Mouse (Mus musculus) midbrain, postnatal 0 days (tissue): ENCODE measurements around the gene Ppia. TPM values are rescaled to one million over a fixed set of nuclear protein-coding genes. Genes with fewer than 3 reads are reported as not detected.

Experiments used
- ATAC-seq: fragments of 200-750 bp; cut with Nextera tagmentation; 2 replicates; pipeline ENCODE4 v1.8.0; 2017; ENCODE audit warnings: moderate number of reproducible peaks, mild to moderate bottlenecking, moderate TSS enrichment, moderate library complexity; ENCODE audit not compliant: low FRiP score
- DNase-seq: peaks from one replicate; pipeline ENCODE4 v3.0.0-alpha.2; 2015; ENCODE audit warnings: low spot score
- H3K27ac ChIP-seq: fragments of 300-500 bp; sonication (generic); 2 replicates; pipeline ENCODE4 v1.5.1; 2014; ENCODE audit warnings: low read depth, mild to moderate bottlenecking, low read length, mixed read lengths
- H3K27me3 ChIP-seq: fragments of 300-500 bp; sonication (generic); 2 replicates; pipeline ENCODE4 v1.6.1; 2014; ENCODE audit warnings: low read length, control low read depth, mixed read lengths; ENCODE audit not compliant: insufficient read depth
- H3K36me3 ChIP-seq: fragments of 300-500 bp; sonication (generic); 2 replicates; pipeline ENCODE4 v1.6.1; 2014; ENCODE audit warnings: low read length, control low read depth, mixed read lengths; ENCODE audit not compliant: insufficient read depth
- H3K4me1 ChIP-seq: fragments of 300-500 bp; sonication (generic); 2 replicates; pipeline ENCODE4 v1.6.1; 2014; ENCODE audit warnings: mild to moderate bottlenecking, control low read depth, antibody characterized with exemption, low read length, mixed read lengths; ENCODE audit not compliant: insufficient read depth
- H3K4me2 ChIP-seq: fragments of 300-500 bp; sonication (generic); 2 replicates; pipeline ENCODE4 v1.6.1; 2014; ENCODE audit warnings: low read depth, mild to moderate bottlenecking, low read length, mixed read lengths; ENCODE audit not compliant: poor library complexity, severe bottlenecking
- H3K4me3 ChIP-seq: fragments of 300-500 bp; sonication (generic); 2 replicates; pipeline ENCODE4 v1.5.1; 2014; ENCODE audit warnings: low read depth, mild to moderate bottlenecking, low read length, moderate library complexity
- H3K9ac ChIP-seq: fragments of 300-500 bp; sonication (generic); replicated peaks from 2 replicates; pipeline ENCODE4 v1.6.1; 2014; ENCODE audit warnings: mild to moderate bottlenecking, low read length, moderate library complexity, mixed read lengths; ENCODE audit not compliant: poor library complexity, severe bottlenecking
- H3K9me3 ChIP-seq: fragments of 300-500 bp; sonication (generic); 2 replicates; pipeline ENCODE4 v1.6.1; 2016; ENCODE audit warnings: low read length, control low read depth
- CTCF ChIP-seq: IDR thresholded peaks from 2 replicates; pipeline ENCODE4 v1.5.1; 2016; ENCODE audit warnings: antibody characterized with exemption, mild to moderate bottlenecking
- WGBS: fragments of 180-500 bp; shearing (Covaris S2); extraction: QIAGEN DNeasy Blood & Tissue Kit; methylation state at CpG from one replicate; pipeline ENCODE4 v1.1.7; 2014; 5-methylcytosine and 5-hydroxymethylcytosine counted together
- polyA plus RNA-seq: library from polyadenylated mRNA; unstranded; fragments of >200 nt; fragmentation: Nextera tagmentation; extraction: Ambion mirVana; gene quantifications from 2 replicates; pipeline ENCODE4 v1.2.1, GENCODE M21; 2015
- total RNA-seq: library from RNA; depleted of rRNA; stranded (reverse); fragments of >200 nt; gene quantifications from 2 replicates; pipeline ENCODE4 v1.2.3, GENCODE M21; 2014

Ppia gene
- total and polyA plus RNA-seq, 2 experiments from 2014 or later: 2,296 to 5,106 TPM

DNA sequence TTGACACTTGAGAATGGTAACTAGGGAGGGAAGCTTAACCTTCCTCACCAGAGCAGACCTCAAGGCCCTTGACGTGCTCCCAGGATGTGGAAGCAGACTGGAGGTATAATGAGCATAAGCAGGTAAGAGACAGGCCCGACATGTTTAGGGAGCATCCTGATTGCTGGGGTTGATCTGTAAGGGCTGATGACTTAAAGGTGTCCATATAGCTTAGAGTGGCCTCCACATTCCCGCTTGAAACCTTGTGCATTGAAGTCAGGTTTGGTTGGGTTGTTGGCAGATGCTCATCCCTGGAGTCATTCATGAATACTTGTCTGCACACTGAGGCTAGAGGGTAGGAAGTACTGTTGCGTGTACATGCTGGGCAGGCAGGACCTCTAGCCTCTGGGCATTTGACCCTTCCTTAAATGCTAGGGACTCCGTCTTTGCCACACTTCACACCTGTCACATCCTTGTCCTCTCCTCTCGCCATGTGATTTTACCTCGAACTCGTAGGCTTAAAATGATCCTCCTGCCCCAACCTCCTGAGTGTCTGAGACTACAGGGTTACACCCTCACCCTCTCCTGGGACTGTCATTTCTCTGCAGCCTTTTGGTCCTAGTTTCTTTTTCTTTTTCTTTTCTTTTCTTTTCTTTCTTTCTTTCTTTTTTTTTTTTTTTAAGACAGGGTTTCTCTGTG is 24.7 kb upstream of the Ppia start:
- Histone ChIP-seq H3K4me2 (peak overlapping the region; percentile 75), H3K4me3 (peak overlapping the region; percentile 89), H3K4me1 (peaks cover 11% of the 10 kb centered on the region; the same call in 1 of the 2 replicates), H3K9me3 (no peaks in the 10 kb centered on the region), H3K27me3 (no peaks in the 10 kb centered on the region), H3K36me3 (peaks cover 14% of the 10 kb centered on the region; the same call in 1 of the 2 replicates), H3K9ac (peak overlapping the region; percentile 89), H3K27ac (no peak overlapping the region)
- ATAC-seq: no peak
- no peak for DNase-seq
- no peak for TF ChIP-seq CTCF
- WGBS: 76% methylated on average over 8 of the region's 8 CpGs

GRCm38 (mm10) chr11:6391516-6392276 is 23.5 kb upstream of the Ppia start:
- no peak for TF ChIP-seq CTCF
- H3K4me2 ChIP-seq: 0 out of 2 replicates have a peak overlapping the region, but pooled peaks have one; percentile 4
- 91% methylated on average over 8 of the region's 8 CpGs for WGBS
- H3K4me1 ChIP-seq: peaks cover 11% of the 10 kb centered on the region; the same call in 1 of the 2 replicates
- H3K27ac ChIP-seq: no peak overlapping the region
- no peak overlapping the region for H3K4me3 ChIP-seq
- H3K27me3 ChIP-seq: no peaks in the 10 kb centered on the region
- DNase-seq (no peak), ATAC-seq (no peak)
- no peak overlapping the region for H3K9ac ChIP-seq
- H3K36me3 ChIP-seq: peaks cover 25% of the 10 kb centered on the region
- H3K9me3 ChIP-seq: no peaks in the 10 kb centered on the region

- Histone ChIP-seq H3K27ac (no peak overlapping the region), H3K36me3 (peaks cover 37% of the 10 kb centered on the region), H3K4me2 (no peak overlapping the region), H3K9ac (no peak overlapping the region), H3K9me3 (no peaks in the 10 kb centered on the region), H3K27me3 (no peaks in the 10 kb centered on the region), H3K4me3 (no peak overlapping the region), H3K4me1 (peaks cover 11% of the 10 kb centered on the region; the same call in 1 of the 2 replicates)
- ATAC-seq (no peak), DNase-seq (no peak)
- TF ChIP-seq CTCF: no peak
- WGBS: 87% methylated on average over 6 of the region's 6 CpGs
Measured at GRCm38 (mm10) chr11:6392857-6393256, 22.4 kb upstream of the Ppia start.

DNA sequence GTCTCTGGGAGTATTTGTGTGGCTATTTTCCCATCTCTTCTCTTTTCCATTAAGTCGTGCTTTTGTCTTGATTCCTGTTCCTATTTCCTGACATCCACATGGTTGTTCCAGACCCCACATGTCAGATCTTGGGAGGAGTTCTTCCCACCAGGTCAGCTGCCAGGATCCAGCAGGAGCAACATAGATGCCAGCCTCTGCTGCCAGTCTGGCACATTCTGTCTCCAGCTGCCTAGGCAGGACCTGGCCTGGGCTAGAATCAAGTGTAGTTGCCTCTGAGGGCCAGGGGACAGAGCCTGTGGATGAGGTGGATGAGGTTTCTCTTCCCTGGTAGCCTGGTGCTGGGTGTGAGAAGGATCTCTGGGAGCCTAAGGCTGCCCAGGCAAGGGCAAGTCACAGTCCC is 21.4 kb upstream of the Ppia start:
- Histone ChIP-seq H3K36me3 (peaks cover 45% of the 10 kb centered on the region), H3K4me2 (no peak overlapping the region), H3K9me3 (no peaks in the 10 kb centered on the region), H3K27ac (no peak overlapping the region), H3K9ac (no peak overlapping the region), H3K4me1 (peaks cover 11% of the 10 kb centered on the region; the same call in 1 of the 2 replicates), H3K27me3 (no peaks in the 10 kb centered on the region), H3K4me3 (no peak overlapping the region)
- 75% methylated on average over 1 of the region's 1 CpGs for WGBS
- DNase-seq (peak; percentile 15), ATAC-seq (no peak)
- no peak for TF ChIP-seq CTCF

- no peak for ATAC-seq
- 82% methylated on average over 5 of the region's 5 CpGs for WGBS
Measured at GRCm38 (mm10) chr11:6395565-6395964, 19.7 kb upstream of the Ppia start.

GRCm38 (mm10) chr11:6398141-6398540 is 17.1 kb upstream of the Ppia start:
- Histone ChIP-seq H3K4me2 (no peak overlapping the region), H3K36me3 (peaks cover 82% of the 10 kb centered on the region), H3K27me3 (no peaks in the 10 kb centered on the region), H3K4me1 (no peaks in the 10 kb centered on the region), H3K9me3 (no peaks in the 10 kb centered on the region), H3K27ac (no peak overlapping the region), H3K9ac (no peak overlapping the region), H3K4me3 (no peak overlapping the region)
- WGBS: 97% methylated on average over 10 of the region's 10 CpGs
- ATAC-seq: no peak; the same call in 1 of the 2 replicates
- no peak for TF ChIP-seq CTCF
- DNase-seq: no peak

More at GRCm38 (mm10) chr11:6395565-6395964, 19.7 kb upstream of the Ppia start:
- no peak for DNase-seq
- H3K36me3 ChIP-seq: peaks cover 60% of the 10 kb centered on the region
- H3K9ac ChIP-seq: no peak overlapping the region
- H3K27me3 ChIP-seq: no peaks in the 10 kb centered on the region
- H3K27ac ChIP-seq: no peak overlapping the region
- TF ChIP-seq CTCF: no peak
- H3K4me3 ChIP-seq: no peak overlapping the region
- H3K9me3 ChIP-seq: no peaks in the 10 kb centered on the region
- H3K4me1 ChIP-seq: peaks cover 5% of the 10 kb centered on the region; the same call in 1 of the 2 replicates
- no peak overlapping the region for H3K4me2 ChIP-seq
